Mouse (Mus musculus) heart, adult 2 months (tissue): ENCODE results near the gene Pcdh15. TPM values are rescaled to one million over a fixed set of nuclear protein-coding genes. Genes with fewer than 3 reads are reported as not detected.

ENCODE experiments used
- DNase-seq, 2 experiments: peaks; one replicate each; pipeline ENCODE4 v3.0.0; 2021
- H3K27ac ChIP-seq: fragments of 200-600 bp; 2 replicates; pipeline ENCODE4 v1.8.1; 2022
- H3K27me3 ChIP-seq: fragments of 200-500 bp; 2 replicates; pipeline ENCODE4 v1.6.1; 2012; ENCODE audit warnings: mild to moderate bottlenecking, low read length, inconsistent platforms, mixed read lengths; ENCODE audit not compliant: control insufficient read depth, insufficient read depth
- H3K36me3 ChIP-seq: fragments of 200-500 bp; 2 replicates; pipeline ENCODE4 v1.6.1; 2012; ENCODE audit warnings: low read length, inconsistent platforms; ENCODE audit not compliant: control insufficient read depth, insufficient read depth
- H3K4me1 ChIP-seq: fragments of 200-500 bp; 2 replicates; pipeline ENCODE4 v1.6.1; 2011; ENCODE audit warnings: low read length; ENCODE audit not compliant: control insufficient read depth, insufficient read depth
- H3K4me3 ChIP-seq: fragments of 200-600 bp; 2 replicates; pipeline ENCODE4 v1.8.1; 2022
- H3K79me2 ChIP-seq: fragments of 200-500 bp; replicated peaks from 2 replicates; pipeline ENCODE4 v1.6.1; 2012; ENCODE audit warnings: mild to moderate bottlenecking, inconsistent platforms, low read length, moderate library complexity, mixed read lengths; ENCODE audit not compliant: control insufficient read depth, insufficient read depth
- H3K9ac ChIP-seq: fragments of 200-500 bp; 2 replicates; pipeline ENCODE4 v1.6.1; 2012; ENCODE audit warnings: low read depth, mild to moderate bottlenecking, control low read depth, inconsistent platforms, low read length, mixed read lengths
- CTCF ChIP-seq: fragments of 200-600 bp; IDR thresholded peaks from 2 replicates; pipeline ENCODE4 v1.8.1; 2022; ENCODE audit warnings: antibody characterized with exemption, mild to moderate bottlenecking, moderate library complexity
- EP300 ChIP-seq: fragments of 200-500 bp; IDR thresholded peaks from 2 replicates; pipeline ENCODE4 v1.6.1; 2011; ENCODE audit warnings: low read depth, low read length, control low read depth; ENCODE audit not compliant: insufficient read depth
- POLR2A ChIP-seq: fragments of 200-500 bp; IDR thresholded peaks from 2 replicates; pipeline ENCODE4 v1.6.1; 2011; ENCODE audit warnings: mild to moderate bottlenecking, low read depth, low read length, control low read depth; ENCODE audit not compliant: insufficient read depth
- WGBS: fragments of 180-500 bp; shearing (Covaris S2); methylation state at CpG from one replicate; pipeline ENCODE4 v1.1.7; 2018; 5-methylcytosine and 5-hydroxymethylcytosine counted together
- intact Hi-C: fragments of 180-260 bp; cut with DNase I; formaldehyde crosslinking; loops from one replicate; pipeline ENCODE4 v1.15.1; 2025
- polyA plus RNA-seq: library from polyadenylated mRNA; depleted of rRNA; stranded (reverse); fragments of >200 nt; gene quantifications from 2 replicates; pipeline ENCODE4 v1.2.3, GENCODE M21; 2012
- total RNA-seq, 2 experiments: library from RNA; stranded (reverse); gene quantifications; 2 replicates each; pipeline ENCODE4 v1.2.3; 2021

Gene Pcdh15
- total and polyA plus RNA-seq, 3 experiments = 0.61 to 0.89 (median 0.68) TPM

GRCm38 (mm10) chr10:73921579-73921978 is 822.4 kb downstream of the Pcdh15 start:
- Histone ChIP-seq H3K4me1 (no peaks in the 10 kb centered on the region), H3K27ac (no peak overlapping the region), H3K4me3 (no peak overlapping the region), H3K36me3 (no peaks in the 10 kb centered on the region), H3K9ac (no peak overlapping the region), H3K27me3 (no peaks in the 10 kb centered on the region), H3K79me2 (no peaks in the 10 kb centered on the region)
- intact Hi-C loops = no loop called here
- WGBS = 49% methylated on average over 3 of the region's 3 CpGs
- no peak for DNase-seq
- no peak for TF ChIP-seq POLR2A
- peak; percentile 65 for TF ChIP-seq CTCF
- TF ChIP-seq EP300 = no peak

- Histone ChIP-seq H3K4me1 (no peaks in the 10 kb centered on the region), H3K4me3 (no peak overlapping the region), H3K27me3 (no peaks in the 10 kb centered on the region), H3K27ac (no peak overlapping the region), H3K9ac (no peak overlapping the region), H3K36me3 (no peaks in the 10 kb centered on the region), H3K79me2 (no peaks in the 10 kb centered on the region)
- intact Hi-C loops = no loop called here
- 50% methylated on average over 1 of the region's 1 CpGs for WGBS
- TF ChIP-seq POLR2A (no peak), EP300 (no peak), CTCF (no peak)
- no peak for DNase-seq
These were observed 829.5 kb downstream of the Pcdh15 start for GRCm38 (mm10) chr10:73928672-73929071.

DNA sequence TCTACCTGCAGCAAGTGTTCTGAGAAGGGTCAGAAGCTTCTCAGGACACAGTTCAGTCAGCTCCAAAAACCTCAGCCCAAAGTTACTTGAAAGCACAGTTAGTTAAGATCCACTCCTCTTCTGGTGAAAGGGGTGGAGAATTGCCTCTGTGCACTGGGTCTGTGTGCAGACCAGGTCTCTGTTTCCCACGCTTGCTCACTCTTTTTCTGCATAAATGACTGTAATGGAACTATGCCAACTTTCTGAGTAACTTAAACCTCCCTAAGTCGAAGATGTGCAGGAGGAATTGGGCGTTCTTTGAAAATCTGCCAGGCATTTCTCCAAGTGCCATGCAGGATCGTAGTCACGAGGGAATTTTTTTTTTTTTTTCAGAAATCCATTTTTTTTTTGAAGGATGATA is 830.6 kb downstream of the Pcdh15 start:
- no peak overlapping the region for H3K9ac ChIP-seq
- H3K4me3 ChIP-seq = no peak overlapping the region
- 48% methylated on average over 5 of the region's 5 CpGs for WGBS
- H3K27me3 ChIP-seq = no peaks in the 10 kb centered on the region
- intact Hi-C loops = no loop called here
- H3K4me1 ChIP-seq = no peaks in the 10 kb centered on the region
- no peak for DNase-seq
- no peak overlapping the region for H3K27ac ChIP-seq
- no peak for TF ChIP-seq POLR2A
- no peak for TF ChIP-seq EP300
- no peak for TF ChIP-seq CTCF
- no peaks in the 10 kb centered on the region for H3K36me3 ChIP-seq
- no peaks in the 10 kb centered on the region for H3K79me2 ChIP-seq

DNA sequence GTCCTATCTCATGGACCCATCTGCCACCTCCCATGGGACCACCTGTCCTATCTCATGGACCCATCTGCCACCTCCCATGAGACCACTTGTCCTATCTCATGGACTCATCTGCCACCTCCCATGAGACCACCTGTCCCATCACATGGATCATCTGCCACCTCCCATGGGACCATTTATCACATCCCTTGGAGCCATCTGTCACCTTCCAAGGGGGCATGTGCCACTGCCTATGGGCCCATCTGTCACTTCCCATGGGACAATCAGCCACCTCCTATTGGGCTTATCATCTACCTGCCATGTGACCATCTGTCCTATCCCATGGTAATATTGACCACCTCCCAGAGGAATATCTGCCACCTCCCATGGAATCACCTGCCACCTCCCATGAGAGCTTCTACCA is 832.0 kb downstream of the Pcdh15 start:
- intact Hi-C loops = no loop called here
- Histone ChIP-seq H3K4me1 (no peaks in the 10 kb centered on the region), H3K36me3 (no peaks in the 10 kb centered on the region), H3K27me3 (no peaks in the 10 kb centered on the region), H3K27ac (no peak overlapping the region), H3K9ac (no peak overlapping the region), H3K4me3 (no peak overlapping the region), H3K79me2 (no peaks in the 10 kb centered on the region)
- DNase-seq = no peak
- TF ChIP-seq EP300 (no peak), POLR2A (no peak), CTCF (no peak)

DNA sequence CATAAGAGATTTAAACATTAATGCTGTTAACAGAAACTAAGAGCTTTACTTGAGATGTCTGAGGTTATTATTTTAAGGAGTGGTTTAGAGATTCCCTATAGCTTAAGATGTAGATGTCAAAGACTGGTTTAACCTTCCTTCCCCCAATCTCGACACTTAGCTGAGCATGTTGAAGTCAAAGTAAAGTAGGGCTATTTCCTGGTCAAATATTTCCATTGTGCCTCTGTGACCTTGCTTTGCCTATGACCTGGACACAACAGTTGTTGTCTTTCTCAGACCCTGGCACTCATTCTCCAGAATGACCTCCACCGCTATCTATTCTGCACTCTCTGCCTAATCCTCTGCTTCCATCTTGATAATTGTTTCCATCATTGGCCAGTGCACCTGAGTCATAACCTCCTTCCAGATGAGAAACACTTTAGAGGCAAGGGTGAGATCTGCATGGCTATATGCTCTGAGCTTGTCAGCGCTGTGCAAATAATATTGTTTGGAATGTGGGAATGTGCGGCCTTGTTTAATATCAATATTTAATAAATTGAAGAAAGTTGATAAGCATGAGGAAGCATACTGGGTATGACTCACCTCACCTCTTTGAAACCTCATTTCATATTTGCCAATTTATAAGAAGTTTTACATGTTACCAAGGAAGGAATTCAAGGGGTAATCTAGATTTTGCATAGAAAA is 833.0 kb downstream of the Pcdh15 start:
- WGBS = 80% methylated on average over 4 of the region's 4 CpGs
- Histone ChIP-seq H3K79me2 (no peaks in the 10 kb centered on the region), H3K9ac (no peak overlapping the region), H3K4me3 (no peak overlapping the region), H3K36me3 (no peaks in the 10 kb centered on the region), H3K4me1 (no peaks in the 10 kb centered on the region), H3K27me3 (no peaks in the 10 kb centered on the region), H3K27ac (no peak overlapping the region)
- no peak for DNase-seq
- intact Hi-C loops = no loop called here
- TF ChIP-seq CTCF (no peak), POLR2A (no peak), EP300 (no peak)

DNA sequence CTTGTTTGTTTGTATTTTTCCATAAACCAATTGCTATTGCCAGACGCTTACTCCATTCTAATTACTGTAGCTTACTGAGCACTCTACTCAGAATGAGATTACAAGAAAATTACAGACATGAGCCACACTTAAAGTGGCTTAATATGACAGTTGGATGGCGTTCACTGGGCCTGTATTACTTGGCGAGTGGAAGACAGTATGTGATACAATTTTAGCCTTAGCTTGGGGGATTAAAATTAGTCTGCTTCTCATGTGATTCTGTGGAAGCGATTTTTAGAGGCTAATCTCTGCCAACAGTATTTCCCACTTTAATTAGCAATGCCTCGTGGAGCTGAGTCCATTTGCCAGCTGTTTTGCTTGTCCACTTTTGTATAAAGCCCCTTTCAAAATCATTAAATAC is 837.0 kb downstream of the Pcdh15 start:
- 37% methylated on average over 5 of the region's 5 CpGs for WGBS
- no peak overlapping the region for H3K27ac ChIP-seq
- TF ChIP-seq CTCF (no peak), EP300 (no peak), POLR2A (no peak)
- no peaks in the 10 kb centered on the region for H3K36me3 ChIP-seq
- H3K9ac ChIP-seq = no peak overlapping the region
- no peak overlapping the region for H3K4me3 ChIP-seq
- DNase-seq = no peak
- intact Hi-C loops = no loop called here
- H3K79me2 ChIP-seq = no peaks in the 10 kb centered on the region
- no peaks in the 10 kb centered on the region for H3K4me1 ChIP-seq
- H3K27me3 ChIP-seq = no peaks in the 10 kb centered on the region
